Mouse (Mus musculus) lung, embryonic 15.5 days (tissue): ENCODE data around the gene Antxr1. TPM values are rescaled to one million over a fixed set of nuclear protein-coding genes. Genes with fewer than 3 reads are reported as not detected.
A peak's percentile ranks its signal among the peaks of the same experiment; 100 is the strongest.

Experiments
- ATAC-seq: fragments of 200-750 bp; cut with Nextera tagmentation; 2 replicates; pipeline ENCODE4 v1.8.0; 2017; ENCODE audit warnings: moderate number of reproducible peaks, borderline replicate concordance; ENCODE audit not compliant: low FRiP score, low TSS enrichment; ENCODE audit errors: extremely low read depth
- H3K27ac ChIP-seq: fragments of 300-500 bp; sonication (generic); 2 replicates; pipeline ENCODE4 v1.5.1; 2015; ENCODE audit warnings: moderate library complexity, mild to moderate bottlenecking, inconsistent platforms
- H3K27me3 ChIP-seq: fragments of 300-500 bp; sonication (generic); 2 replicates; pipeline ENCODE4 v1.6.1; 2015; ENCODE audit warnings: inconsistent platforms
- H3K36me3 ChIP-seq: fragments of 300-500 bp; sonication (generic); 2 replicates; pipeline ENCODE4 v1.6.1; 2015; ENCODE audit warnings: inconsistent platforms
- H3K4me1 ChIP-seq: fragments of 300-500 bp; sonication (generic); 2 replicates; pipeline ENCODE4 v1.6.1; 2015; ENCODE audit warnings: inconsistent platforms
- H3K4me2 ChIP-seq: fragments of 300-500 bp; sonication (generic); 2 replicates; pipeline ENCODE4 v1.6.1; 2015; ENCODE audit warnings: inconsistent platforms, mild to moderate bottlenecking, moderate library complexity
- H3K4me3 ChIP-seq: fragments of 300-500 bp; sonication (generic); 2 replicates; pipeline ENCODE4 v1.5.1; 2015; ENCODE audit warnings: mild to moderate bottlenecking, inconsistent platforms
- H3K9ac ChIP-seq: fragments of 300-500 bp; sonication (generic); 2 replicates; pipeline ENCODE4 v1.6.1; 2015; ENCODE audit warnings: inconsistent platforms
- H3K9me3 ChIP-seq: fragments of 300-500 bp; sonication (generic); 2 replicates; pipeline ENCODE4 v1.6.1; 2016; ENCODE audit warnings: inconsistent platforms
- WGBS: fragments of 180-500 bp; shearing (Covaris S2); methylation state at CpG from one replicate; pipeline ENCODE4 v1.1.7; 2015; 5-methylcytosine and 5-hydroxymethylcytosine counted together
- polyA plus RNA-seq: library from polyadenylated mRNA; unstranded; fragments of >200 nt; fragmentation: Nextera tagmentation; extraction: Ambion mirVana; gene quantifications from 2 replicates; pipeline ENCODE4 v1.2.1, GENCODE M21; 2015

The Antxr1 gene
- polyA plus RNA-seq, 1 experiment from 2014 or later: 13.6 TPM

DNA sequence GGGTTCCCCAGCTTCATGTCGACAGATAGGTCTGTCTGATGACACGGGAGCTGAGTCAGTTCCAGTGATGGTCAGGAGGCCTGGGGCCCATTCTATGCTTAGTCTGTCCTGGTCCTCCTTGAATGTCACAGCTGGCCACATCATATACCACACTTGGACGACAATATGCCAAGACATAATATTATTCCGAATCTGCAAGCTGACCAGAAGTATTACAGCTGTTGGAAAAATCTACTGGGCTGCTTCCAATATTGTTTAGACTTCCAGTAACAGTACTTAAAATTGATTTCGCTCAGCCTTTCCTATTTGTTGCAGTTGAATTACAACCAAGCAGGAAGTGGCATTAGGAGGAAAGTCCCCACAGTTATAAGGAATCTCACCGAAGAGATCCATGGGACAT, 48.4 kb downstream of the Antxr1 start:
- ATAC-seq: no peak
- H3K36me3 ChIP-seq: 0 out of 2 replicates have a peak, but pooled peaks cover 2% of the 10 kb centered on the region
- no peaks in the 10 kb centered on the region for H3K9me3 ChIP-seq
- no peak overlapping the region for H3K9ac ChIP-seq
- H3K4me2 ChIP-seq: no peak overlapping the region
- H3K4me3 ChIP-seq: no peak overlapping the region
- H3K27me3 ChIP-seq: no peaks in the 10 kb centered on the region
- peaks cover 31% of the 10 kb centered on the region for H3K4me1 ChIP-seq
- WGBS: 58% methylated on average over 6 of the region's 6 CpGs
- H3K27ac ChIP-seq: peak overlapping the region; percentile 41

DNA sequence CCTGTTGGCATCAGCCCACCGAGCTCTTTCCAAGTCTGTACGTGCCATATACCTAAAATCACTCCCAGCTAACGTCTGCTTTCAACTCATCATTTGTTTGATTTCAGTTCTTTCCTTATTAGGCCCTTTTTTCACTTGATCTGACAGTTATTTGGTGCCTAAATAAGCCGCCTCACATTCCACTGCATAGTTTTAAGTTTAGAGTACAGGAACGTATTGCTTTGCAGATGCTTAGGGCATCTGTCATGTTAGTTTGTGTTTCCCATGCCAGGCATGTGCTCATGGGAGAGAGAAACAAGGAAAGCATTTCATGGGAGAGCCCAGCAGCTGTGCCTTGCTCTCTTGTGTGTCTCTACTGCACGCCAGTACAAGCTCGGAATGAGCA, 50.3 kb downstream of the Antxr1 start:
- H3K4me2 ChIP-seq: no peak overlapping the region
- H3K4me3 ChIP-seq: no peak overlapping the region
- peak; percentile 55; the same call in 1 of the 2 replicates for ATAC-seq
- peaks cover 2% of the 10 kb centered on the region; the same call in 1 of the 2 replicates for H3K36me3 ChIP-seq
- H3K27ac ChIP-seq: peak overlapping the region; percentile 56
- 51% methylated on average over 7 of the region's 7 CpGs for WGBS
- no peak overlapping the region for H3K9ac ChIP-seq
- H3K4me1 ChIP-seq: peaks cover 46% of the 10 kb centered on the region
- H3K9me3 ChIP-seq: no peaks in the 10 kb centered on the region
- H3K27me3 ChIP-seq: no peaks in the 10 kb centered on the region

DNA sequence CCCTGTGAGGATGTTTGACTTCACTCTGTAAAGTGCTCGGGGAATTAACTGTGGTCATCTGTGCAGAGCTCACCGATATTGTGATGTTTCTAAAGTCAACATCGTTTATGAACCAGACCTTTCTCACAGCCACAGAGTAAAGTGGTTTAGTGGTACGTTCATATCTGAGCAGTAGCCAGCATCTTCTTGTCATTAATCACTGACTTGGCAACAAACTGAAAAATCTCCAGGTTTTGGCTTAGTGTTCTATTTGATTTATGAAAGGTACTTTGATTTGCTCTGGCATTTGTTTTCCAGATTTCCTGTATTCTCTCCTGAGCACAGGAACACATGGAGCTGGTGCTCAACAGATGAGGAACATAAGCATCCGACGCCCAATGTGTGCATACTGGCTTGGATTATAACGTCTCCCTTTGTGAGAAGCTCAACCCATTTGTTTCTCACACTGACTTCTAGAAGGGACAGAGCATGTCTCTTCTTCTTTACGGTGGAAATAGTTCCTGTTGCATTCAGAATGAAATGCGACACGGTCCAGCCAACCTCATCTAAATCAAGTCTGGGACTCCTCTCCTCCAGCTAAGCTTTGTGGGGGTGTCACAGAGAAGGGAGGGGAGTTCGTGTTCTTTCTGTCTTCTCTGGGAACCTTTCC, 50.8 kb downstream of the Antxr1 start:
- 60% methylated on average over 11 of the region's 11 CpGs for WGBS
- no peak overlapping the region for H3K4me3 ChIP-seq
- ATAC-seq: no peak; the same call in 1 of the 2 replicates

DNA sequence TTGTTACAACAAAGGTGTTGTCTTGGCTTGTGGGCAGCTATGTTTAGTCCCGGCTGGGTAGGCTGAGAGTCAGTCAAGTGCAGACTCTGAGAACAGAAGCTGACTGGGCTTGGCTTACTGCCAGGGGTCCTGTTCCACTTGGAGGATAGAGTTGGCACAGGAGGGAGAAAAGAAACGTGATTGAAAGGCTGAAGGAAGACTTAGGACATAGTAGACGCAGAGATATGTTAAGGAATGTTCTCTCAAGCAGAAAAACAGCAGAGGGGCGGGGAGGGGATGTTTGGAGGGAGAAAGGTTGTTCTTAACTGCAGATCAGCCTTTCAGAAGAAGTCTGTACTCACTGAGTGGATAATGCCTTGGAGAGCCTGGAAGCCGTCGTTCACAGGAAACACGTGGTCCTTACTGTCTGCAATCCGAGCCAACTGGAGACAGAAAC, 53.3 kb downstream of the Antxr1 start:
- Histone ChIP-seq H3K4me1 (peaks cover 75% of the 10 kb centered on the region), H3K4me3 (no peak overlapping the region), H3K9me3 (no peaks in the 10 kb centered on the region), H3K27ac (peak overlapping the region; percentile 79), H3K36me3 (peaks cover 2% of the 10 kb centered on the region; the same call in 1 of the 2 replicates), H3K4me2 (no peak overlapping the region), H3K27me3 (no peaks in the 10 kb centered on the region), H3K9ac (0 out of 2 replicates have a peak overlapping the region, but pooled peaks have one; percentile 1)
- 13% methylated on average over 8 of the region's 8 CpGs for WGBS
- peak; percentile 69 for ATAC-seq

More for the DNA sequence above, 50.8 kb downstream of the Antxr1 start:
- Histone ChIP-seq H3K36me3 (peaks cover 2% of the 10 kb centered on the region; the same call in 1 of the 2 replicates), H3K27me3 (no peaks in the 10 kb centered on the region), H3K4me1 (peaks cover 50% of the 10 kb centered on the region), H3K9ac (no peak overlapping the region), H3K4me2 (no peak overlapping the region), H3K27ac (peak overlapping the region; percentile 34), H3K9me3 (no peaks in the 10 kb centered on the region)

DNA sequence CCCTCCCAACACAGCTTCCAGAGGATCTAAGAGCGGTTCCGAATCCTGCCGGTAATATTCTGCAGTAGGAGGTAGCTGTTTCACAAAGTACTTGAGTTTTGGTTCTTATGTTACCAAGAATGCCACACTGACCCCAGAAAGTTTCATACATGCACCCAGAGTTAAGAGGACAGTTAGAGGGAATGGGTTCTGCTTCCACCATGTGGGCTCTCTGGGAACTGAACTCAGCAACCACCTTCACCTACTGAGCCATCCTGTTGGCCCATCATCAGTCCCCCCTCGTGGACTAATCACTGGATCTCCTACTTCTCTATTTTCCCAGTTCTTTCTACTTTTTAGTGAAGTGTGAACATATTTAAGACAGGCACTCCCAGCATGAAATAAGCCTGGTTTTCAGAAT, 53.9 kb downstream of the Antxr1 start:
- ATAC-seq: no peak
- Histone ChIP-seq H3K4me2 (no peak overlapping the region), H3K9ac (no peak overlapping the region), H3K4me1 (peaks cover 80% of the 10 kb centered on the region), H3K27ac (peak overlapping the region; percentile 79), H3K27me3 (no peaks in the 10 kb centered on the region), H3K36me3 (peaks cover 2% of the 10 kb centered on the region; the same call in 1 of the 2 replicates), H3K4me3 (no peak overlapping the region), H3K9me3 (no peaks in the 10 kb centered on the region)
- 60% methylated on average over 4 of the region's 4 CpGs for WGBS

DNA sequence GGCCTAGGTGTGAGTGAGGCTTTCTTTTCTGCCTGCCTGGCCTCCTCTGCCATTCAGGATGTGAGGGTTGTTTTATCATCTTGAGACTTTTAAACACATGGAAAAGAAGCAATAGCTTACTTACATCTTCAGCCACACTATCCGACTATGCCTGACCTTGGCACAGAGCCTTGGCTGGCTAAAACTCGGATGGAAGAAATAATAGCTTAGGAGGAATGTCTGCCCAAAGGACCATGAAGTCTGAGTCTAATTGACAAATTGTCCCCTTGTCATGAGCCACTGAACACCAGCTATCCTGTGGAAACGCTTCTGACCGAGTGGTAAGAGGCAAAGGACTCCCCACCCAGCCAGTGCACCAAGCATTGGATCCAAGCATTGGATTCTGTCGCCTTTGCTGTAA, 57.5 kb downstream of the Antxr1 start:
- Histone ChIP-seq H3K4me1 (peaks cover 70% of the 10 kb centered on the region), H3K27ac (peak overlapping the region; percentile 85), H3K27me3 (no peaks in the 10 kb centered on the region), H3K4me2 (no peak overlapping the region), H3K4me3 (no peak overlapping the region), H3K9me3 (no peaks in the 10 kb centered on the region), H3K36me3 (peaks cover 15% of the 10 kb centered on the region), H3K9ac (no peak overlapping the region)
- ATAC-seq: no peak
- WGBS: 21% methylated on average over 5 of the region's 5 CpGs

DNA sequence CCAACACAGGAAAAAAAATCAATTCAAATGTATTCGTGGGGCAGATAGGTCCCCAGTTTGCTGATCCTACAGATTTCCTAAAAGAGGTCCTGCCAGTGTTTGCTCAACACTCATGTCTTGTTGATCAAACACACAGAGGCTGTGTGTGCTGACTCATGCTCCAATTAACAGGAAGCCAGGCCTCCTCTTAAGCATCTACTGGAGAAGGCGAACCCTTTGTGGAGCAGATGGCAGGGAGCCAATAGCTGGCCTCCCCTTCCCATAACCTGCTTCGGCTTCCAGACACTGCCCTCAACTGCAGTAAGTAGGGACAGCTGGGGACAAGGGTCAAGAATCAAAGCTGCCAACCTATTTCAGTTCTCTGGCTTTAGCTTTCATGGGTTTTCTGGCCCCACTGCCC, 58.1 kb downstream of the Antxr1 start:
- no peaks in the 10 kb centered on the region for H3K27me3 ChIP-seq
- H3K27ac ChIP-seq: peak overlapping the region; percentile 85
- peaks cover 70% of the 10 kb centered on the region for H3K4me1 ChIP-seq
- H3K4me3 ChIP-seq: no peak overlapping the region
- H3K36me3 ChIP-seq: peaks cover 15% of the 10 kb centered on the region
- H3K9me3 ChIP-seq: no peaks in the 10 kb centered on the region
- 7% methylated on average over 3 of the region's 3 CpGs for WGBS
- peak; percentile 60; the same call in 1 of the 2 replicates for ATAC-seq
- H3K9ac ChIP-seq: no peak overlapping the region
- H3K4me2 ChIP-seq: peak overlapping the region; percentile 14

DNA sequence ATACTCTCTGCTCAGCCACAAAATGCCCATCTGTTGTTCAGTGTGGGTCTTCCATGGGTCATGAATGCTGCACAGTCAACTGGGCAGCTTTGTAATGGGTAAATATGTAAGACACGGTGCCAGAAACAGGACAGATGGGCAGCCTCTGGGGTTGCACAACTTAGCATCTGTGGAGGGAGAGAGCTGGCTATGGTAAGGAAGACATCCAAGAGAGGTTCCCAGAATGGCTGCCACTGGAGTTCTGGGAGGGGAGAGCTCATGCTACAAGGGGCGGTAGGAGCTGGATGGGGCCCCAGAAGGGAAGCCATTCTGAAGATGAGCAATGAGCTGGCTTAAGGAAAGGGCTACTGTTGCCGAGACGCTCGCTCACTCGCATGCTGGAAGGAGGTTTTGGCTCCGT, 58.7 kb downstream of the Antxr1 start:
- H3K4me3 ChIP-seq: no peak overlapping the region
- H3K9me3 ChIP-seq: no peaks in the 10 kb centered on the region
- H3K4me1 ChIP-seq: peaks cover 70% of the 10 kb centered on the region
- H3K36me3 ChIP-seq: peaks cover 15% of the 10 kb centered on the region
- H3K4me2 ChIP-seq: peak overlapping the region; percentile 14
- no peak overlapping the region for H3K9ac ChIP-seq
- WGBS: 30% methylated on average over 7 of the region's 7 CpGs
- peak; percentile 51 for ATAC-seq
- peak overlapping the region; percentile 85 for H3K27ac ChIP-seq
- H3K27me3 ChIP-seq: no peaks in the 10 kb centered on the region

DNA sequence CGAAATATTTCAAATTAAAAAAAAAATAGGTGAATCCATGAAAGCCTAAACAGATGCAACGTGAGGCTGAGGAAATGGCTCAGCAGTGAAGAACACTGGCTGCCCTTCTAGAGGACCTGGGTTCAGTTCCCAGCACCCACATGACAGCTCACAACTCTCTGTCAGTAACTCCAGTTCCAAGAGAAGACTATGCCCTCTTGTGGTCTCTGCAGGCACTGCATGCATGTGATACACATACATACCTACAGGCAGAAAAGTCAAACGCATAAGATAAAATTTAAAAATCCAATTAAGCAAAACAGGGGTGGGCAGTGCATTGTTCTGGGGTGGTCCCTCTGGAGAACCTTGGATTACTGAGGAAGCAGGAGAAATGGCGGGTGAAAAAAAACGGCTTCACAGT, 60.8 kb downstream of the Antxr1 start:
- H3K4me1 ChIP-seq: peaks cover 75% of the 10 kb centered on the region

DNA sequence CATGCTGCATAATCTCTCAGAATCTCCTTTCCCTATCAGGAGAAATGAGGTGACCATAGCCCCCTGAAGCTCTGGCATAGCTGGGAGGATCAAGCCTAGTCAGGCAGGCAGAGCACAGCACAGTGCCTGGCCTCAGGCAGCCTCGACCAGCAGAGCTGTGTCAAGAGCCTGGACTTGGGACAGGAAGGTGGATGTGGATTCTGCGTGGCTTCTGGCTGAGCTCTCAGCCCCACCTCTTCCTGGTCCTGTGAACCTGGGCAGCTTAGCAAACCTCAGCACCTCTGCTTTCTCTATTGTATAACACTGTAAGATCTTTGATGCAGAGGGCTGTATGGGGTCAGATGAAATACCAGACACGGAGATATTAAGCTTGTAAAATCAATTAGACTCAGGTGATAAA, 61.8 kb downstream of the Antxr1 start:
- Histone ChIP-seq H3K36me3 (peaks cover 19% of the 10 kb centered on the region), H3K4me1 (peaks cover 68% of the 10 kb centered on the region), H3K27ac (no peak overlapping the region), H3K4me2 (no peak overlapping the region), H3K4me3 (no peak overlapping the region), H3K27me3 (no peaks in the 10 kb centered on the region), H3K9me3 (no peaks in the 10 kb centered on the region), H3K9ac (no peak overlapping the region)
- no peak for ATAC-seq
- WGBS: 59% methylated on average over 3 of the region's 3 CpGs

More for the DNA sequence above, 60.8 kb downstream of the Antxr1 start:
- peaks cover 15% of the 10 kb centered on the region for H3K36me3 ChIP-seq
- 94% methylated on average over 5 of the region's 5 CpGs for WGBS
- no peaks in the 10 kb centered on the region for H3K9me3 ChIP-seq
- H3K4me3 ChIP-seq: no peak overlapping the region
- no peak overlapping the region for H3K27ac ChIP-seq
- no peaks in the 10 kb centered on the region for H3K27me3 ChIP-seq
- no peak overlapping the region for H3K4me2 ChIP-seq
- no peak for ATAC-seq
- no peak overlapping the region for H3K9ac ChIP-seq

DNA sequence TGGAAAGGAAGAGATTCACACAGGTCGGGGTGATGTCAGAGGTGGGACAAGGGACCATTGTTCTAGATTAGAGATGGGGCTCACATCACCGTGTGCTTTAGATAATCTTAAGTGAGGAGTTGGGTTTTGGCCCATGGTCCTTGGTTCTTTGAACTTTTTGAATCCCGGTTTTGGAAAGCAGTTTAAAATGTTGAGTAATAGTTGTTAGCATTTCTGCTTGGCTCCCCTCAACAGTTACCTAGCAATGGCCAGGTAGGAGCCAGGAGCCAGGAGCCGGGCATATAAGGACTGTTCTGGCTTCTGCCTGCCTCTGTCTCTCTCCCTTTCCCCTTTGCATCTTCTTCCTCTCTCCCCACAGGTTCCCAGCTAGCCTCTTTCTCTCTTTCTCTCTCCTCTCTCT, 62.5 kb downstream of the Antxr1 start:
- Histone ChIP-seq H3K9ac (no peak overlapping the region), H3K9me3 (no peaks in the 10 kb centered on the region), H3K36me3 (peaks cover 24% of the 10 kb centered on the region), H3K4me2 (no peak overlapping the region), H3K4me3 (no peak overlapping the region), H3K4me1 (peaks cover 61% of the 10 kb centered on the region), H3K27me3 (no peaks in the 10 kb centered on the region), H3K27ac (0 out of 2 replicates have a peak overlapping the region, but pooled peaks have one; percentile 39)
- WGBS: 62% methylated on average over 4 of the region's 4 CpGs
- ATAC-seq: no peak

DNA sequence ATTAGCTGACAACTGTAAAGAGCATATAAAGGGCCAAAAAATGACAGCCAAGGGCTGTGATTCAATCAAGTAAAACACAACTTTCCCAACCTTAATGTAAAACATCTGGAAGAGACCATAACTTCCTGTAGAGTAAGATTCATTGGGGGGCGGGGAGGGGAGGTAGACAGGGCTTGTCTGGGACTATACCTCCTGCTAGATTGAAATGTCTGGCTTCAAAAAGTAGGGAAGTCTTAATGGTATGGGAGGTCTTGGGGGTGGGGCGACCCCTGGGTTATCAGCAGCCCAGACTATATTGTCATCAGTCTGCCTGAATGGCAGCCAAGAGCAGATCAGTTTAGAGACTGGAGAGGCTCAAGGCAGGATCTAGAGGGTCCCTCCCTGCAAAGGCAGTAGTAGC, 63.4 kb downstream of the Antxr1 start:
- no peaks in the 10 kb centered on the region for H3K9me3 ChIP-seq
- H3K4me2 ChIP-seq: no peak overlapping the region
- H3K9ac ChIP-seq: no peak overlapping the region
- WGBS: 50% methylated on average over 2 of the region's 2 CpGs
- H3K27ac ChIP-seq: peak overlapping the region; percentile 39
- no peak overlapping the region for H3K4me3 ChIP-seq
- H3K36me3 ChIP-seq: peaks cover 26% of the 10 kb centered on the region
- ATAC-seq: no peak; the same call in 1 of the 2 replicates
- peaks cover 52% of the 10 kb centered on the region for H3K4me1 ChIP-seq
- no peaks in the 10 kb centered on the region for H3K27me3 ChIP-seq
